Mouse (Mus musculus) ES-Bruce4 (cell line): ENCODE measurements around the gene Tnfsf15.

Experiments used
- CTCF ChIP-seq: IDR thresholded peaks from one replicate; pipeline ENCODE4 v1.8.1; 2011; ENCODE audit warnings: low read depth, low read length
- EP300 ChIP-seq: IDR thresholded peaks from 2 replicates; pipeline ENCODE4 v1.6.1; 2011; ENCODE audit warnings: low read depth, low read length; ENCODE audit not compliant: insufficient read depth

- TF ChIP-seq CTCF (no peak), EP300 (no peak)
Measured at GRCm38 (mm10) chr4:63771291-63771690, 26.4 kb upstream of the Tnfsf15 start.
